Mouse (Mus musculus): ENCODE data around the gene Abca17.

Abca17 gene

GRCm38 (mm10) chr17:24236921-24237320 is 113.9 kb downstream of the Abca17 start:
- DNase-seq (ENCODE audit: low read depth): no peak

GRCm38 (mm10) chr17:24236479-24236878 is 114.4 kb downstream of the Abca17 start:
- no peak for DNase-seq (ENCODE audit: low read depth)

- DNase-seq (ENCODE audit: low read depth): no peak
These were observed 122.9 kb downstream of the Abca17 start for GRCm38 (mm10) chr17:24227941-24228340.

- DNase-seq (ENCODE audit: low read depth): no peak
These were observed 124.1 kb downstream of the Abca17 start for GRCm38 (mm10) chr17:24226721-24227120.

GRCm38 (mm10) chr17:24225851-24226250 is 125.0 kb downstream of the Abca17 start:
- DNase-seq (ENCODE audit: low read depth): no peak

- DNase-seq (ENCODE audit: low read depth): no peak
These were observed 126.1 kb downstream of the Abca17 start for GRCm38 (mm10) chr17:24224741-24225140.

- no peak for DNase-seq (ENCODE audit: low read depth)
These were observed 127.4 kb downstream of the Abca17 start for GRCm38 (mm10) chr17:24223513-24223912.

- no peak for DNase-seq (ENCODE audit: low read depth)
These were observed 128.2 kb downstream of the Abca17 start for GRCm38 (mm10) chr17:24222653-24223052.

GRCm38 (mm10) chr17:24220435-24221411 is 130.1 kb downstream of the Abca17 start, which contains the start of gene Tedc2:
Gene Tedc2, minus strand, starts transcription at chr17:24220851.
- DNase-seq (ENCODE audit: low read depth): peak; percentile 89

- no peak for DNase-seq (ENCODE audit: low read depth)
These were observed 134.0 kb downstream of the Abca17 start for GRCm38 (mm10) chr17:24216836-24217235.
